Mouse (Mus musculus) left cerebral cortex, adult 11 months (tissue): ENCODE measurements at regions not wholly inside any gene's neighbourhood (a gene's known extent, or its start where the extent isn't known, plus 50 kb on each side); places are given as distances from the start of the nearest gene placed in this dataset.

Experiments used
- DNase-seq: peaks from one replicate; pipeline ENCODE4 v3.0.0; 2022; ENCODE audit warnings: low spot score

- DNase-seq: no peak
Measured at GRCm38 (mm10) chr13:31503191-31503590, 52.7 kb upstream of the Foxq1 start.

GRCm38 (mm10) chr13:31503832-31504231 lies 52.1 kb upstream of the Foxq1 start:
- no peak for DNase-seq

- DNase-seq: no peak
Measured at GRCm38 (mm10) chr13:31504316-31504715, 51.6 kb upstream of the Foxq1 start.

GRCm38 (mm10) chr13:31505386-31505785 lies 50.5 kb upstream of the Foxq1 start:
- no peak for DNase-seq
